ENCODE assay signal across 15 mouse cellular contexts in the genomic region with DNA sequence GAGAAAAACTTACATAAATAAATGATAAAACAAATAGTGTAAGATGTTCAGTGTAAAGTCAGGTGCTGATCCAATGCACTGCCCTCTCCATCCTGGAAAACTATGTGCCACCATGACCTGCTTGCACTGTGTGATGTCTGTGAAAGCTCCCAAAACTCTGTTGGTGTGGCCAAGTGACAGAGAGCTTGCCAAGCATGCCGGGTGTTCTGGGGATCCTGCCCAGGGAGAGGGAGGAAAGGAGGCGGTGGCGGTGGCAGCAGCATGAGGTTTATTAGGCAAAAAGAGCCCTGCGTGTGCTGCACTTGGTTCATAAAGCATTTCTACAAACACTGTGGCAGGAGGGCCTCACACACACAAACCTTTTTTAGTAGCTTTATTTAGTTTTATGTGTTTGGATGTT. TPM values are rescaled to one million over a fixed set of nuclear protein-coding genes. Genes with fewer than 3 reads are reported as not detected.
DNase-seq lines count a peak whose midpoint lies in the region; ATAC-seq and TF ChIP-seq lines count a peak whose summit lies in the region.
"Had no signal": no experiment of that assay in that cellular context is flagged by ENCODE, and none has a peak within 500 bp of the region (broad histone marks: within the 10 kb centered on the region; RNA-seq: fewer than 3 reads in every experiment).

No protein-coding gene starts in this region.

- no peak for TF ChIP-seq CTCF in brain, embryonic 14.5 days (IDR thresholded peaks at IDR 0.05; ENCODE audit: borderline replicate concordance, extremely low read depth, insufficient read depth, insufficient read length)
- TF ChIP-seq CTCF in thymus, adult 2 months (IDR thresholded peaks at IDR 0.05; ENCODE audit: borderline replicate concordance, control insufficient read depth, extremely low read depth, insufficient read depth, low read length, poor library complexity): no peak

- DNase-seq in frontal cortex, postnatal 10 days (ENCODE audit: low spot score in 2 of 2): no peak
- DNase-seq in brain, embryonic 14.5 days (ENCODE audit: low read depth): peak; percentile 27
- DNase-seq in cerebellum, postnatal 10 days: peak; percentile 62 to 73
- peak; percentile 71 to 77 for DNase-seq in layer of hippocampus, postnatal 10 days (ENCODE audit: low spot score in 2 of 2)
- DNase-seq in thymus, adult 2 months: no peak
- no peak for DNase-seq in spleen, adult 18-20 months
- DNase-seq: kidney, adult 9 months; thymus, adult 18-20 months had no signal

- WGBS in thymus, adult 2 months: 78% methylated on average over 4 of the region's 4 CpGs

- peak; percentile 28; the same call in 1 of the 2 replicates for ATAC-seq in frontal cortex, adult (ENCODE audit: low TSS enrichment)
- ATAC-seq: midbrain, embryonic 15.5 days had no signal

- no peak overlapping the region for H3K27ac ChIP-seq in thymus, adult 2 months (ENCODE audit: control insufficient read depth, insufficient read depth, low read length)
- H3K27ac ChIP-seq: embryonic facial prominence, embryonic 15.5 days; hindbrain, embryonic 15.5 days; limb, embryonic 13.5 days; macrophage; midbrain, embryonic 15.5 days; neural tube, embryonic 12.5 days had no signal

- no peaks in the 10 kb centered on the region for H3K36me3 ChIP-seq in thymus, adult 2 months (ENCODE audit: control insufficient read depth, insufficient read depth, low read length)
- H3K36me3 ChIP-seq: embryonic facial prominence, embryonic 15.5 days; hindbrain, embryonic 15.5 days; limb, embryonic 13.5 days; midbrain, embryonic 15.5 days; neural tube, embryonic 12.5 days had no signal

- no peak for TF ChIP-seq POLR2A in brain, embryonic 14.5 days (IDR thresholded peaks at IDR 0.05; ENCODE audit: borderline replicate concordance, extremely low read depth, insufficient read depth, insufficient read length, poor library complexity, severe bottlenecking)
- no peak for TF ChIP-seq POLR2A in thymus, adult 2 months (IDR thresholded peaks at IDR 0.05; ENCODE audit: control insufficient read depth, extremely low read depth, insufficient read depth, low read length, poor library complexity)

- no peaks in the 10 kb centered on the region for H3K4me1 ChIP-seq in thymus, adult 2 months (replicated peaks; ENCODE audit: control insufficient read depth, insufficient read depth, low read length)

- no peaks in the 10 kb centered on the region; the same call in 1 of the 2 replicates for H3K27me3 ChIP-seq in thymus, adult 2 months (ENCODE audit: control insufficient read depth, insufficient read depth, low read length)
- H3K27me3 ChIP-seq: hindbrain, embryonic 15.5 days had no signal

- no peak overlapping the region for H3K4me3 ChIP-seq in thymus, adult 2 months (ENCODE audit: control insufficient read depth, insufficient read depth, low read length)
- H3K4me3 ChIP-seq: embryonic facial prominence, embryonic 15.5 days; hindbrain, embryonic 15.5 days; limb, embryonic 13.5 days; midbrain, embryonic 15.5 days; neural tube, embryonic 12.5 days had no signal

RNA-seq across cellular contexts. Expression of a gene that starts 39.2 kb away (rescaled TPM):
- polyA plus RNA-seq in brain, embryonic 14.5 days (2012; rRNA removed): 46.2 and 54.8 TPM in 2 replicates
- 100 to 1,000 TPM; 125 to 126 TPM for total RNA-seq in layer of hippocampus, postnatal 10 days (2021)
- 343 and 377 TPM in 2 replicates for polyA plus RNA-seq in thymus, adult 2 months (2012; rRNA removed)

Comparison
In these comparisons a context has a peak if more than half of its experiments do, and no peak if none do; other contexts are left out.
1. DNase-seq: peak in brain, embryonic 14.5 days (single experiment), cerebellum, postnatal 10 days (2 of 2) and layer of hippocampus, postnatal 10 days (2 of 2); none in frontal cortex, postnatal 10 days (0 of 2), thymus, adult 2 months (single experiment) and spleen, adult 18-20 months (0 of 2).